Mouse (Mus musculus) liver, embryonic 11.5 days (tissue): ENCODE results near the gene Mest. TPM values are rescaled to one million over a fixed set of nuclear protein-coding genes. Genes with fewer than 3 reads are reported as not detected.

ENCODE experiments used
- ATAC-seq: fragments of 200-750 bp; cut with Nextera tagmentation; replicated peaks from 2 replicates; pipeline ENCODE4 v1.8.0; 2017; ENCODE audit warnings: moderate number of reproducible peaks, mild to moderate bottlenecking, moderate TSS enrichment, moderate library complexity; ENCODE audit not compliant: low FRiP score
- DNase-seq: peaks from one replicate; pipeline ENCODE4 v3.0.0-alpha.2; 2017; ENCODE audit warnings: low spot score
- H3K27ac ChIP-seq: fragments of 300-500 bp; sonication (generic); 2 replicates; pipeline ENCODE4 v1.5.1; 2014; ENCODE audit warnings: mild to moderate bottlenecking, low read depth, low read length, control low read depth
- H3K27me3 ChIP-seq: fragments of 300-500 bp; sonication (generic); replicated peaks from 2 replicates; pipeline ENCODE4 v1.6.1; 2014; ENCODE audit warnings: low read length, mixed read lengths; ENCODE audit not compliant: control insufficient read depth, insufficient read depth
- H3K36me3 ChIP-seq: fragments of 300-500 bp; sonication (generic); 2 replicates; pipeline ENCODE4 v1.6.1; 2014; ENCODE audit warnings: mild to moderate bottlenecking, low read length, moderate library complexity, mixed read lengths; ENCODE audit not compliant: control insufficient read depth, insufficient read depth
- H3K4me1 ChIP-seq: fragments of 300-500 bp; sonication (generic); replicated peaks from 2 replicates; pipeline ENCODE4 v1.6.1; 2014; ENCODE audit warnings: low read length, mixed read lengths; ENCODE audit not compliant: control insufficient read depth, insufficient read depth
- H3K4me2 ChIP-seq: fragments of 300-500 bp; sonication (generic); 2 replicates; pipeline ENCODE4 v1.6.1; 2014; ENCODE audit warnings: mild to moderate bottlenecking, control low read depth, moderate library complexity
- H3K4me3 ChIP-seq: fragments of 300-500 bp; sonication (generic); 2 replicates; pipeline ENCODE4 v1.5.1; 2014; ENCODE audit warnings: low read depth, low read length, control low read depth
- H3K9ac ChIP-seq: fragments of 300-500 bp; sonication (generic); 2 replicates; pipeline ENCODE4 v1.6.1; 2014; ENCODE audit warnings: low read depth, low read length, control low read depth
- H3K9me3 ChIP-seq: fragments of 300-500 bp; sonication (generic); 2 replicates; pipeline ENCODE4 v1.6.1; 2016; ENCODE audit warnings: low read length, inconsistent platforms, mixed read lengths; ENCODE audit not compliant: control insufficient read depth
- WGBS: fragments of 180-500 bp; shearing (Covaris S2); extraction: QIAGEN DNeasy Blood & Tissue Kit; methylation state at CpG from one replicate; pipeline ENCODE4 v1.1.7; 2014; 5-methylcytosine and 5-hydroxymethylcytosine counted together
- polyA plus RNA-seq: library from polyadenylated mRNA; unstranded; fragments of >200 nt; fragmentation: Nextera tagmentation; extraction: Ambion mirVana; gene quantifications from 2 replicates; pipeline ENCODE4 v1.2.1, GENCODE M21; 2014

Gene Mest
- polyA plus RNA-seq, 1 experiment from 2014 or later: 800 TPM

- H3K27ac ChIP-seq: no peak overlapping the region
- H3K4me2 ChIP-seq: no peak overlapping the region
- no peak overlapping the region for H3K4me3 ChIP-seq
- no peaks in the 10 kb centered on the region for H3K9me3 ChIP-seq
- ATAC-seq (no peak), DNase-seq (no peak)
- WGBS: 77% methylated on average over 7 of the region's 7 CpGs
- peaks cover 23% of the 10 kb centered on the region for H3K4me1 ChIP-seq
- H3K9ac ChIP-seq: no peak overlapping the region
- no peaks in the 10 kb centered on the region for H3K27me3 ChIP-seq
- H3K36me3 ChIP-seq: no peaks in the 10 kb centered on the region
Observed at GRCm38 (mm10) chr6:30680442-30680841, 42.9 kb upstream of the Mest start.

- H3K9ac ChIP-seq: 0 out of 2 replicates have a peak overlapping the region, but pooled peaks have one; percentile 14
- no peaks in the 10 kb centered on the region for H3K27me3 ChIP-seq
- ATAC-seq (no peak), DNase-seq (no peak)
- H3K27ac ChIP-seq: peak overlapping the region; percentile 73; the same call in 1 of the 2 replicates
- 59% methylated on average over 13 of the region's 13 CpGs for WGBS
- H3K9me3 ChIP-seq: no peaks in the 10 kb centered on the region
- no peaks in the 10 kb centered on the region for H3K36me3 ChIP-seq
- peaks cover 21% of the 10 kb centered on the region for H3K4me1 ChIP-seq
- peak overlapping the region; percentile 25; the same call in 1 of the 2 replicates for H3K4me2 ChIP-seq
- no peak overlapping the region for H3K4me3 ChIP-seq
Observed at GRCm38 (mm10) chr6:30681935-30682900, 41.1 kb upstream of the Mest start.

DNA sequence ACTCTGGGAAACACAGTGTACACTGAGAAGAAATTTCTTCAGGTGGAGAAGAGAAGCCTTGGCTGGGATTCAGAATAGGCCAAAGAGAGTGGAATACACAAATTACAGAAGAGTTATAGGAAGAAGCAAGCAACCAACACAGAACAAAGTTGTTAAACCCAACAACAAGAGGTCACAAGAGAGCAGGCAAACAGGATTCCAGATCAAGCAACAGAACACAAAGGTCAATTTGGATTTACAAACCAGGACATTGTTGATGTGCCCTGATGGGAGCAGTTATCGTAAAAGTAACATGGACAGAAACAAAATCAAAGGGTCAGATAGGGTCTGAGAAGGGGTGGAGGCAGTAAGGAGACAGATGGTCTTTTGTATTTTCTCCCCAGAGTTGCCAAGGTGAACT, 38.8 kb upstream of the Mest start:
- no peak overlapping the region for H3K4me2 ChIP-seq
- no peak overlapping the region for H3K27ac ChIP-seq
- H3K36me3 ChIP-seq: no peaks in the 10 kb centered on the region
- no peak overlapping the region for H3K9ac ChIP-seq
- peak; percentile 8 for DNase-seq
- no peaks in the 10 kb centered on the region for H3K9me3 ChIP-seq
- no peaks in the 10 kb centered on the region for H3K27me3 ChIP-seq
- H3K4me1 ChIP-seq: peaks cover 17% of the 10 kb centered on the region
- H3K4me3 ChIP-seq: no peak overlapping the region
- 88% methylated on average over 1 of the region's 1 CpGs for WGBS
- no peak for ATAC-seq

- no peak for ATAC-seq
- Histone ChIP-seq H3K36me3 (no peaks in the 10 kb centered on the region), H3K27me3 (no peaks in the 10 kb centered on the region), H3K9me3 (no peaks in the 10 kb centered on the region), H3K9ac (no peak overlapping the region), H3K4me3 (no peak overlapping the region), H3K4me1 (peaks cover 12% of the 10 kb centered on the region), H3K4me2 (no peak overlapping the region), H3K27ac (no peak overlapping the region)
- 84% methylated on average over 7 of the region's 7 CpGs for WGBS
- no peak for DNase-seq
Observed at GRCm38 (mm10) chr6:30687198-30687597, 36.1 kb upstream of the Mest start.

- DNase-seq (no peak), ATAC-seq (no peak)
- H3K27me3 ChIP-seq: no peaks in the 10 kb centered on the region
- no peaks in the 10 kb centered on the region for H3K9me3 ChIP-seq
- H3K27ac ChIP-seq: peak overlapping the region; percentile 86
- no peaks in the 10 kb centered on the region for H3K36me3 ChIP-seq
- H3K4me2 ChIP-seq: peak overlapping the region; percentile 73
- peak overlapping the region; percentile 77 for H3K9ac ChIP-seq
- H3K4me3 ChIP-seq: peak overlapping the region; percentile 61
- peaks cover 6% of the 10 kb centered on the region; the same call in 1 of the 2 replicates for H3K4me1 ChIP-seq
- whole genome bisulfite sequencing: 73% methylated on average over 5 of the region's 5 CpGs
Observed at GRCm38 (mm10) chr6:30692826-30693225, 30.5 kb upstream of the Mest start.

- peak within 1 kb of the TSS; percentile 86 for H3K27ac ChIP-seq
- DNase-seq (peak; percentile 99), ATAC-seq (peak; percentile 98)
- H3K4me2 ChIP-seq: peak within 1 kb of the TSS; percentile 73
- H3K36me3 ChIP-seq: no peaks in the 10 kb centered on the region
- under 1% methylated on average over 51 of the region's 52 CpGs for WGBS
- peak within 1 kb of the TSS; percentile 77 for H3K9ac ChIP-seq
- peaks cover 6% of the 10 kb centered on the region; the same call in 1 of the 2 replicates for H3K4me1 ChIP-seq
- H3K9me3 ChIP-seq: no peaks in the 10 kb centered on the region
- no peaks in the 10 kb centered on the region for H3K27me3 ChIP-seq
- H3K4me3 ChIP-seq: peak within 1 kb of the TSS; percentile 61
Observed at GRCm38 (mm10) chr6:30693350-30693991, 29.9 kb upstream of the Mest start, which contains the start of gene Cep41. Cep41 (minus strand) TSS chr6:30693749.

DNA sequence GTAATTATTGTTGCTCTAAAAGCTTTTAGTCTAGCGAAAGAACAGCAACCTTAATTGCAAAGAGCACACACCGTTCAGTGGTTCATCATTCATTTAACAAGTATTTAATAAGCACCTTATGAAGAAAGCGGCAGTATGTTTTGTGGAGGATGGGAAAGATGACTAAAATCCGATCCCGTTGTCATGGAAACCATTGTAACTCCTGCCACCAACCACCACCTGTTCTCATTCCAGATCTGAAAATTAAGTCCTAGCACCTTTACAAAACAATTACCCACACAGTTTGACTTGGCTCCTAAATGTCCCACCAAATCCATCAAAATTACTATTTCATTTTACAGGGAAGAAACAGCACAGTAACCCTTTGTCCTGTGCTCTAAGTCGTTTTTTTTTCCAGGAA, 29.1 kb upstream of the Mest start:
- no peak for ATAC-seq
- peak overlapping the region; percentile 73 for H3K4me2 ChIP-seq
- peaks cover 6% of the 10 kb centered on the region; the same call in 1 of the 2 replicates for H3K4me1 ChIP-seq
- H3K4me3 ChIP-seq: peak overlapping the region; percentile 61
- H3K9me3 ChIP-seq: no peaks in the 10 kb centered on the region
- no peak for DNase-seq
- 47% methylated on average over 6 of the region's 6 CpGs for WGBS
- no peaks in the 10 kb centered on the region for H3K27me3 ChIP-seq
- H3K27ac ChIP-seq: peak overlapping the region; percentile 86; the same call in 1 of the 2 replicates
- H3K9ac ChIP-seq: no peak overlapping the region
- no peaks in the 10 kb centered on the region for H3K36me3 ChIP-seq

DNA sequence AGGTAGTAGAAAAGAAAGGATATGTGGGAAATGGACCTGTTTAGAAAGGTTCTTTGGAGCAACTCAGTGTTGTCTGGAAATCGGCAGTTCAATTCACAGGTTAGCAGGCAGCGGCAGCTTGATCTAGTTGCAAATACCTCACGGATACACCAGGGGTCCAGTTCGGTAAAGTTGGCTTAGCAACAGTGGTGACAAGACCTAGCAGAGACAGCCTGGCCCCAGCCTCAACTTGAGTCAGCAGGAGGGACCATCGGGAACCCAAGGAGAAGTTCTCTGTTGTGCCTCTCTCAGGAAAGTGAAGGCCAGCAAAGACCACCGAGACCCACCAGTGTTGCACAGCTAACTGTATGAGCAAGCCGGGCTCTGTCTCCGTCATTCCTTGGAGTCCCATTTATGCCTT, 28.2 kb upstream of the Mest start:
- H3K4me1 ChIP-seq: peaks cover 13% of the 10 kb centered on the region
- no peak for DNase-seq
- H3K4me3 ChIP-seq: no peak overlapping the region
- H3K27me3 ChIP-seq: no peaks in the 10 kb centered on the region
- no peak overlapping the region for H3K4me2 ChIP-seq
- ATAC-seq: no peak
- no peaks in the 10 kb centered on the region for H3K36me3 ChIP-seq
- H3K9ac ChIP-seq: no peak overlapping the region
- WGBS: 78% methylated on average over 8 of the region's 8 CpGs
- no peaks in the 10 kb centered on the region for H3K9me3 ChIP-seq
- no peak overlapping the region for H3K27ac ChIP-seq
